Mouse (Mus musculus): ENCODE results near the gene Trip12. TPM values are rescaled to one million over a fixed set of nuclear protein-coding genes. Genes with fewer than 3 reads are reported as not detected.
A peak's percentile ranks its signal among the peaks of the same experiment; 100 is the strongest.

Gene Trip12
- polyA plus RNA-seq, 1 experiment from 2014 or later: 105 TPM

- Histone ChIP-seq H3K9me3 (ENCODE audit: control insufficient read depth, low read length) (no peaks in the 10 kb centered on the region), H3K27me3 (ENCODE audit: control insufficient read depth, insufficient read depth, low read length) (no peaks in the 10 kb centered on the region), H3K4me1 (replicated peaks; ENCODE audit: control insufficient read depth, insufficient read depth, low read length) (no peaks in the 10 kb centered on the region), H3K27ac (ENCODE audit: low read depth, low read length) (no peak overlapping the region), H3K4me3 (ENCODE audit: low read depth, low read length) (no peak overlapping the region), H3K36me3 (ENCODE audit: control insufficient read depth, insufficient read depth, low read length) (peaks cover 3% of the 10 kb centered on the region; the same call in 1 of the 2 replicates), H3K9ac (ENCODE audit: low read depth, low read length) (no peak overlapping the region), H3K4me2 (replicated peaks; ENCODE audit: low read depth, low read length) (no peak overlapping the region)
- DNase-seq (ENCODE audit: low spot score): no peak
- WGBS: 95% methylated on average over 2 of the region's 2 CpGs
- ATAC-seq (ENCODE audit: low FRiP score): no peak
Observed at GRCm38 (mm10) chr1:84791393-84791792, 48.9 kb downstream of the Trip12 start.

GRCm38 (mm10) chr1:84780630-84781029, 59.7 kb downstream of the Trip12 start:
- no peak overlapping the region for H3K27ac ChIP-seq (ENCODE audit: low read depth, low read length)
- H3K4me2 ChIP-seq (replicated peaks; ENCODE audit: low read depth, low read length): no peak overlapping the region
- WGBS: 94% methylated on average over 3 of the region's 3 CpGs
- H3K36me3 ChIP-seq (ENCODE audit: control insufficient read depth, insufficient read depth, low read length): no peaks in the 10 kb centered on the region
- H3K27me3 ChIP-seq (ENCODE audit: control insufficient read depth, insufficient read depth, low read length): no peaks in the 10 kb centered on the region
- H3K9ac ChIP-seq (ENCODE audit: low read depth, low read length): no peak overlapping the region
- ATAC-seq (ENCODE audit: low FRiP score): no peak
- no peak for DNase-seq (ENCODE audit: low spot score)
- H3K9me3 ChIP-seq (ENCODE audit: control insufficient read depth, low read length): no peaks in the 10 kb centered on the region
- H3K4me3 ChIP-seq (ENCODE audit: low read depth, low read length): no peak overlapping the region
- H3K4me1 ChIP-seq (replicated peaks; ENCODE audit: control insufficient read depth, insufficient read depth, low read length): no peaks in the 10 kb centered on the region

GRCm38 (mm10) chr1:84777455-84777854, 62.9 kb downstream of the Trip12 start:
- 96% methylated on average over 1 of the region's 1 CpGs for WGBS
- Histone ChIP-seq H3K27ac (ENCODE audit: low read depth, low read length) (no peak overlapping the region), H3K36me3 (ENCODE audit: control insufficient read depth, insufficient read depth, low read length) (no peaks in the 10 kb centered on the region), H3K4me3 (ENCODE audit: low read depth, low read length) (no peak overlapping the region), H3K4me1 (replicated peaks; ENCODE audit: control insufficient read depth, insufficient read depth, low read length) (no peaks in the 10 kb centered on the region), H3K9ac (ENCODE audit: low read depth, low read length) (no peak overlapping the region), H3K9me3 (ENCODE audit: control insufficient read depth, low read length) (no peaks in the 10 kb centered on the region), H3K4me2 (replicated peaks; ENCODE audit: low read depth, low read length) (no peak overlapping the region), H3K27me3 (ENCODE audit: control insufficient read depth, insufficient read depth, low read length) (no peaks in the 10 kb centered on the region)
- DNase-seq (ENCODE audit: low spot score) (no peak), ATAC-seq (ENCODE audit: low FRiP score) (no peak)

GRCm38 (mm10) chr1:84758843-84759242, 81.5 kb downstream of the Trip12 start:
- 88% methylated on average over 4 of the region's 4 CpGs for WGBS
- H3K36me3 ChIP-seq (ENCODE audit: control insufficient read depth, insufficient read depth, low read length): 0 out of 2 replicates have a peak, but pooled peaks cover 5% of the 10 kb centered on the region
- H3K27me3 ChIP-seq (ENCODE audit: control insufficient read depth, insufficient read depth, low read length): no peaks in the 10 kb centered on the region

GRCm38 (mm10) chr1:84742156-84742555, 98.2 kb downstream of the Trip12 start:
- ATAC-seq (ENCODE audit: low FRiP score) (no peak), DNase-seq (ENCODE audit: low spot score) (no peak)
- H3K9me3 ChIP-seq (ENCODE audit: control insufficient read depth, low read length): no peaks in the 10 kb centered on the region
- no peak overlapping the region for H3K4me2 ChIP-seq (replicated peaks; ENCODE audit: low read depth, low read length)
- H3K4me1 ChIP-seq (replicated peaks; ENCODE audit: control insufficient read depth, insufficient read depth, low read length): no peaks in the 10 kb centered on the region
- H3K27me3 ChIP-seq (ENCODE audit: control insufficient read depth, insufficient read depth, low read length): no peaks in the 10 kb centered on the region
- H3K9ac ChIP-seq (ENCODE audit: low read depth, low read length): no peak overlapping the region
- no peak overlapping the region for H3K4me3 ChIP-seq (ENCODE audit: low read depth, low read length)
- 95% methylated on average over 3 of the region's 3 CpGs for WGBS
- no peak overlapping the region for H3K27ac ChIP-seq (ENCODE audit: low read depth, low read length)
- no peaks in the 10 kb centered on the region for H3K36me3 ChIP-seq (ENCODE audit: control insufficient read depth, insufficient read depth, low read length)

More at GRCm38 (mm10) chr1:84758843-84759242, 81.5 kb downstream of the Trip12 start:
- no peak overlapping the region for H3K4me3 ChIP-seq (ENCODE audit: low read depth, low read length)
- ATAC-seq (ENCODE audit: low FRiP score) (no peak), DNase-seq (ENCODE audit: low spot score) (no peak)
- H3K4me1 ChIP-seq (replicated peaks; ENCODE audit: control insufficient read depth, insufficient read depth, low read length): no peaks in the 10 kb centered on the region
- H3K9ac ChIP-seq (ENCODE audit: low read depth, low read length): no peak overlapping the region
- H3K4me2 ChIP-seq (replicated peaks; ENCODE audit: low read depth, low read length): no peak overlapping the region
- H3K27ac ChIP-seq (ENCODE audit: low read depth, low read length): no peak overlapping the region
- H3K9me3 ChIP-seq (ENCODE audit: control insufficient read depth, low read length): no peaks in the 10 kb centered on the region

- no peak overlapping the region for H3K4me2 ChIP-seq (replicated peaks; ENCODE audit: low read depth, low read length)
- H3K27me3 ChIP-seq (ENCODE audit: control insufficient read depth, insufficient read depth, low read length): no peaks in the 10 kb centered on the region
- no peaks in the 10 kb centered on the region for H3K9me3 ChIP-seq (ENCODE audit: control insufficient read depth, low read length)
- H3K4me3 ChIP-seq (ENCODE audit: low read depth, low read length): no peak overlapping the region
- H3K36me3 ChIP-seq (ENCODE audit: control insufficient read depth, insufficient read depth, low read length): no peaks in the 10 kb centered on the region
- H3K9ac ChIP-seq (ENCODE audit: low read depth, low read length): no peak overlapping the region
- 90% methylated on average over 1 of the region's 1 CpGs for WGBS
- no peak overlapping the region for H3K27ac ChIP-seq (ENCODE audit: low read depth, low read length)
- ATAC-seq (ENCODE audit: low FRiP score) (no peak), DNase-seq (ENCODE audit: low spot score) (no peak)
- no peaks in the 10 kb centered on the region for H3K4me1 ChIP-seq (replicated peaks; ENCODE audit: control insufficient read depth, insufficient read depth, low read length)
Observed at GRCm38 (mm10) chr1:84740080-84740479, 100.2 kb downstream of the Trip12 start.

- 59% methylated on average over 1 of the region's 1 CpGs for WGBS
- Histone ChIP-seq H3K4me1 (replicated peaks; ENCODE audit: control insufficient read depth, insufficient read depth, low read length) (no peaks in the 10 kb centered on the region), H3K27me3 (ENCODE audit: control insufficient read depth, insufficient read depth, low read length) (no peaks in the 10 kb centered on the region), H3K36me3 (ENCODE audit: control insufficient read depth, insufficient read depth, low read length) (no peaks in the 10 kb centered on the region), H3K4me2 (replicated peaks; ENCODE audit: low read depth, low read length) (no peak overlapping the region), H3K9me3 (ENCODE audit: control insufficient read depth, low read length) (no peaks in the 10 kb centered on the region), H3K9ac (ENCODE audit: low read depth, low read length) (no peak overlapping the region), H3K4me3 (ENCODE audit: low read depth, low read length) (no peak overlapping the region), H3K27ac (ENCODE audit: low read depth, low read length) (no peak overlapping the region)
- no peak for ATAC-seq (ENCODE audit: low FRiP score)
- DNase-seq (ENCODE audit: low spot score): no peak
Observed at GRCm38 (mm10) chr1:84737097-84737496, 103.2 kb downstream of the Trip12 start.

GRCm38 (mm10) chr1:84733799-84734198, 106.5 kb downstream of the Trip12 start:
- DNase-seq (ENCODE audit: low spot score) (peak; percentile 41), ATAC-seq (ENCODE audit: low FRiP score) (no peak)
- 68% methylated on average over 3 of the region's 3 CpGs for WGBS
- H3K9me3 ChIP-seq (ENCODE audit: control insufficient read depth, low read length): no peaks in the 10 kb centered on the region
- H3K27ac ChIP-seq (ENCODE audit: low read depth, low read length): no peak overlapping the region
- no peaks in the 10 kb centered on the region for H3K36me3 ChIP-seq (ENCODE audit: control insufficient read depth, insufficient read depth, low read length)
- H3K9ac ChIP-seq (ENCODE audit: low read depth, low read length): no peak overlapping the region
- H3K27me3 ChIP-seq (ENCODE audit: control insufficient read depth, insufficient read depth, low read length): no peaks in the 10 kb centered on the region
- H3K4me1 ChIP-seq (replicated peaks; ENCODE audit: control insufficient read depth, insufficient read depth, low read length): no peaks in the 10 kb centered on the region
- no peak overlapping the region for H3K4me3 ChIP-seq (ENCODE audit: low read depth, low read length)
- no peak overlapping the region for H3K4me2 ChIP-seq (replicated peaks; ENCODE audit: low read depth, low read length)

- Histone ChIP-seq H3K4me1 (replicated peaks; ENCODE audit: control insufficient read depth, insufficient read depth, low read length) (no peaks in the 10 kb centered on the region), H3K27me3 (ENCODE audit: control insufficient read depth, insufficient read depth, low read length) (no peaks in the 10 kb centered on the region), H3K9ac (ENCODE audit: low read depth, low read length) (no peak overlapping the region), H3K36me3 (ENCODE audit: control insufficient read depth, insufficient read depth, low read length) (no peaks in the 10 kb centered on the region), H3K27ac (ENCODE audit: low read depth, low read length) (no peak overlapping the region), H3K4me3 (ENCODE audit: low read depth, low read length) (no peak overlapping the region), H3K9me3 (ENCODE audit: control insufficient read depth, low read length) (no peaks in the 10 kb centered on the region), H3K4me2 (replicated peaks; ENCODE audit: low read depth, low read length) (no peak overlapping the region)
- 63% methylated on average over 1 of the region's 1 CpGs for WGBS
- ATAC-seq (ENCODE audit: low FRiP score) (no peak), DNase-seq (ENCODE audit: low spot score) (no peak)
Observed at GRCm38 (mm10) chr1:84731763-84732162, 108.6 kb downstream of the Trip12 start.
